In the genomic region with DNA sequence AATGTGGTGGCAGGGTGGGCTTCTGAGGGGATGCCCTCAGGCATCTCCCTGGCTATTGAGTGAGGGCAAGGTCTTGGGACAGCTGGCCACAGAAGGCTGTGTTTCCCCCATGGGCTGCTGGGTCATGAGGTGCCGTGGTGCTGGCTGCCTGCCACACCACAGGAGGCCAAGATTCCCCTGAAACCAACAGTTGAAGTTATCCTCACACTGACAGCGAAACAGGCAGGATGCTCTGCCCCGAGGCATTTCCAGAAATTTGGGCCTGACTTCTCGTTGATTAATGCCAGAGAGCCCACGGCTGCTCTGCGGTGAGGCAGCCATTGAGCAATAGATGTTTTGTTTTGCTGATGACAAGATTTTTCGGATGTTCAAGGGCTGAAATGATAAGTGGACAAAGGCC, we compare ENCODE assay signal across 23 mouse cellular contexts. TPM values are rescaled to one million over a fixed set of nuclear protein-coding genes. Genes with fewer than 3 reads are reported as not detected.
DNase-seq lines count a peak whose midpoint lies in the region; ATAC-seq and TF ChIP-seq lines count a peak whose summit lies in the region.
"Had no signal": no experiment of that assay in that cellular context is flagged by ENCODE, and none has a peak within 500 bp of the region (broad histone marks: within the 10 kb centered on the region; RNA-seq: fewer than 3 reads in every experiment).

No protein-coding gene starts in this region.

- no peak for TF ChIP-seq CTCF in kidney, adult 2 months (conservative IDR thresholded peaks at IDR 0.05; ENCODE audit: insufficient read depth, insufficient read length, low read depth, low read length)
- TF ChIP-seq CTCF in Patski (IDR thresholded peaks at IDR 0.05), result no peak

- intact Hi-C loops in left cerebral cortex, postnatal 36 days (cut with DNase I), result no loop called here

- DNase-seq in kidney, adult 2 months, result peak; percentile 43
- DNase-seq in kidney, adult 9 months, result no peak
- peak; percentile 96 for DNase-seq in 416B (ENCODE audit: low read depth)
- DNase-seq in Patski (ENCODE audit: low read depth, low spot score), result peak; percentile 95
- no peak for DNase-seq in left cerebral cortex, adult 11 months (ENCODE audit: low spot score)
- DNase-seq in retina, postnatal 1 day, result no peak
- no peak for DNase-seq in left cerebral cortex, postnatal 36 days (ENCODE audit: low spot score in 2 of 2)
- DNase-seq: cerebellum, adult 9-11 months; gastrocnemius, postnatal 25 days; heart, postnatal 10 days; kidney, adult 11 months; kidney, postnatal 4 days; layer of hippocampus, adult 9-11 months; midbrain, embryonic 14.5 days; thymus, postnatal 25 days had no signal

- no peaks in the 10 kb centered on the region for H3K36me3 ChIP-seq in kidney, adult 2 months (ENCODE audit: control insufficient read depth, insufficient read depth, low read length)
- H3K36me3 ChIP-seq: embryonic facial prominence, embryonic 13.5 days; G1E; limb, embryonic 13.5 days had no signal

- H3K27me3 ChIP-seq in kidney, adult 2 months (replicated peaks; ENCODE audit: control insufficient read depth, insufficient read depth, low read length), result no peaks in the 10 kb centered on the region
- H3K27me3 ChIP-seq in Patski, result no peaks in the 10 kb centered on the region

- no peak overlapping the region for H3K27ac ChIP-seq in kidney, adult 2 months (ENCODE audit: insufficient read depth, low read depth, low read length)
- H3K27ac ChIP-seq: embryonic facial prominence, embryonic 13.5 days; hindbrain, postnatal 0 days; limb, embryonic 13.5 days; liver, embryonic 14.5 days; macrophage had no signal

- CTCF ChIA-PET in Patski (lab: Charles Lee), result interaction anchor here (1.1 to 1.4 kb wide), 6 partner anchors 10 to 259 kb away, joined by 3 read pairs; a partner anchor contains a TSS

- POLR2A ChIA-PET in Patski (lab: Charles Lee), result interaction anchor here (0.8 to 2.3 kb wide), 6 partner anchors 9 to 41 kb away, joined by 3 to 10 read pairs (median 3); no protein-coding TSS in a partner anchor

- in situ Hi-C loops in Patski (cut with MboI; ENCODE audit: low pct_unique_long_range_greater_than_20kb), result no loop called here

- H3K4me3 ChIP-seq in kidney, adult 2 months (ENCODE audit: insufficient read depth, low read depth, low read length), result no peak overlapping the region
- H3K4me3 ChIP-seq: embryonic facial prominence, embryonic 13.5 days; limb, embryonic 13.5 days had no signal

- H3K4me1 ChIP-seq in kidney, adult 2 months (ENCODE audit: control insufficient read depth, insufficient read depth, low read length), result peaks cover 5% of the 10 kb centered on the region; the same call in 1 of the 2 replicates

- ATAC-seq in Patski, result peak; percentile 55
- peak; percentile 58 for ATAC-seq in megakaryocyte, adult 5-6 weeks (ENCODE audit: poor library complexity, severe bottlenecking)
- ATAC-seq: forebrain, embryonic 14.5 days; hindbrain, postnatal 0 days had no signal

- 45% methylated on average over 7 of the region's 7 CpGs for WGBS in kidney, adult 2 months

- no peak for TF ChIP-seq POLR2A in kidney, adult 2 months (IDR thresholded peaks at IDR 0.05; ENCODE audit: low read depth, low read length)

RNA-seq across cellular contexts. Expression of a gene that starts 6.7 kb away (rescaled TPM):
- 29.7 and 30.4 TPM in 2 replicates for polyA plus RNA-seq in kidney, adult 2 months (2012; rRNA removed)
- polyA plus RNA-seq in Patski (2021), result 120 TPM
- 18.7 and 22.4 TPM in 2 replicates for total RNA-seq in megakaryocyte, adult 5-6 weeks (2015)
- total RNA-seq in megakaryocyte, adult 5-6 weeks (2017), result 26.7 and 27.2 TPM in 2 replicates
- 10 to 100 TPM; 82.8 to 86.3 TPM for total RNA-seq in left cerebral cortex, postnatal 36 days (2021)

RNA-seq across cellular contexts. Expression of a gene that starts 9.5 kb away (rescaled TPM):
- 4.3 and 5.0 TPM in 2 replicates for polyA plus RNA-seq in kidney, adult 2 months (2012; rRNA removed)
- 171 TPM for polyA plus RNA-seq in Patski (2021)
- total RNA-seq in megakaryocyte, adult 5-6 weeks (2015), result 2.0 and 3.1 TPM in 2 replicates
- 3.2 and 5.1 TPM in 2 replicates for total RNA-seq in megakaryocyte, adult 5-6 weeks (2017)
- 1 to 10 TPM; 2.8 to 5.0 TPM for total RNA-seq in left cerebral cortex, postnatal 36 days (2021)

Comparison
In these comparisons a context has a peak if more than half of its experiments do, and no peak if none do; other contexts are left out.
1. DNase-seq: peak in kidney, adult 2 months (single experiment), 416B (single experiment) and Patski (single experiment); none in kidney, adult 9 months (single experiment), left cerebral cortex, adult 11 months (single experiment), retina, postnatal 1 day (single experiment) and left cerebral cortex, postnatal 36 days (0 of 2).